Mouse (Mus musculus) ZHBTc4 (cell line): ENCODE results near the gene Otud6a.
"Not testable (repeated sequence)": the region's sequence is repeated elsewhere in the genome, so short reads cannot be mapped to it uniquely, and the experiment has no call there.

ENCODE experiments used
- DNase-seq: peaks from one replicate; pipeline ENCODE4 v3.0.0-alpha.2; 2011; ENCODE audit warnings: low read depth, low spot score

The Otud6a gene

GRCm38 (mm10) chrX:100428693-100429092, at the start of gene Otud6a:
Gene Otud6a, plus strand, starts transcription at chrX:100429013.
- peak; percentile 55 for DNase-seq

- DNase-seq = no peak
These were observed 38.9 kb upstream of the Otud6a start for GRCm38 (mm10) chrX:100389887-100390286.

- peak; percentile 43 for DNase-seq
These were observed 36.5 kb upstream of the Otud6a start for GRCm38 (mm10) chrX:100392304-100392703.

GRCm38 (mm10) chrX:100394223-100394861, 34.5 kb upstream of the Otud6a start:
- DNase-seq = no peak

GRCm38 (mm10) chrX:100395026-100395425, 33.8 kb upstream of the Otud6a start:
- peak; percentile 56 for DNase-seq

- peak; percentile 26 for DNase-seq
These were observed 27.9 kb upstream of the Otud6a start for GRCm38 (mm10) chrX:100400900-100401299.

GRCm38 (mm10) chrX:100401657-100402056, 27.2 kb upstream of the Otud6a start:
- no peak for DNase-seq

GRCm38 (mm10) chrX:100409245-100409644, 19.6 kb upstream of the Otud6a start:
- DNase-seq = peak; percentile 51

- DNase-seq = no peak
These were observed 3.5 kb downstream of the Otud6a start for GRCm38 (mm10) chrX:100432311-100432710.

- not testable (repeated sequence) for DNase-seq
These were observed 13.8 kb downstream of the Otud6a start, which contains the start of gene Awat2 for GRCm38 (mm10) chrX:100442617-100443016. Gene Awat2, minus strand, starts transcription at chrX:100442717.

- no peak for DNase-seq
These were observed 14.7 kb downstream of the Otud6a start for GRCm38 (mm10) chrX:100443532-100443931.

GRCm38 (mm10) chrX:100468047-100468446, 39.2 kb downstream of the Otud6a start:
- no peak for DNase-seq

- no peak for DNase-seq
These were observed 41.3 kb downstream of the Otud6a start for GRCm38 (mm10) chrX:100470126-100470525.

GRCm38 (mm10) chrX:100471491-100471890, 42.7 kb downstream of the Otud6a start:
- DNase-seq = no peak

- DNase-seq = no peak
These were observed 46.9 kb downstream of the Otud6a start for GRCm38 (mm10) chrX:100475569-100476223.
